Mouse (Mus musculus): ENCODE results near the gene Tspo2. TPM values are rescaled to one million over a fixed set of nuclear protein-coding genes. Genes with fewer than 3 reads are reported as not detected.

Tspo2 gene
- polyA plus RNA-seq, 1 experiment from 2014 or later = 0.24 TPM

DNA sequence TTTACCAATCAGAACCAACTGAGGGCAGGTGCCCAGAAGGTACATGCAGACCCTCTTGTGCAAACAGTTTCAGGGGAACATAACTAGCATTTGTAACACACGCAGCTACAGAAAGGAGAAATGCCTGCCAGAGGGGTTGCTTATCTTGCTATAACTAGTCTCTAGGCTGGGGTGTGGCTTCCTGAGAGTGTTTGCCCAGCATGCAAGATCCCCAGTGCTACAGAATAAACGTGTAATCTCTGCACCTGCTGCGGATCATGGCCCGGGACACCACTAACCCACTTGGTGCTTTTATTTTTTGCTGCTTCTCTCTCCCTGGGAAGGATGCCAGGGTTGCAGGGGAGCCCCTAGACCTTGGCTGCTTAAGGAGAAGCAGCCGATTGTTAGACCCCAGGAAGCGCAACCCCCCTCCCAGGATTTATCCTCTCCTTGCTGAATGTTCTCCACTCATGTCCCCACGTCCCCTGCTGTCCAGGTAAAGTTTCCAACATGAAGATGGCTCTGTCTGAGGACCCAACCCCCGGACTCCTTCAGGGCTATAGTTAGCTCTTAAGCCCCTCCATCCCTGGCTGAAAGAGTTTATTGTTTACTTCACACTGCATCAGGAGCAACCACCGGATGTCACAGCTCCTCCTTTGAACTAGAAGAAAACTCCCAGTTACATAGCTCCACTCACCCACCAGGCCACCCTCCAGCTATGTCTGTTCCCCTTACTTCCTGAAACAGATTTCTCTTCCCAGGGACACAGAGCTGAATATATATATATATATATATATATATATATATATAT lies 25.3 kb downstream of the Tspo2 start:
- peak overlapping the region; percentile 35; the same call in 1 of the 2 replicates for H3K27ac ChIP-seq (replicated peaks)

DNA sequence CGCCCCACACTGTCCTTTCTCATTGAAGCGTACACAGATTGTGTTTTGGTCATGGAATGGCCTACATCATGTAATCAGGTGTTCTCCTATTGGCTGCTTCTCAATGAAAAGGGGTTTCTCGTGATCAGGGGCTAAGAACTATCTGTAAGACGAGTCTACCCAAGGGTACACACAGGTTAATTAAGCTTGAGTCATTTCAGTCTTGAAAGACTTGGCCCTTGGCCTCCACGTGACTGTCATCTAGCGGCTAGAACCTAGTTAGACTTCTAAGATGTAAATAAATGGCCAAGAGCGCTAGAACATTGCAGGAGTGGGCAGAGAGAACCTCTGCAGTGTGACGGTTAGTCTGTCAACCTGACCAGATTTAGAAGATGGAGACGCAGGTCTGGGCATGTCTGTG lies 27.1 kb downstream of the Tspo2 start:
- H3K27ac ChIP-seq (replicated peaks) = no peak overlapping the region
- 85% methylated on average over 9 of the region's 9 CpGs for WGBS
- DNase-seq (ENCODE audit: low spot score) = no peak

More for the DNA sequence above, 25.3 kb downstream of the Tspo2 start:
- H3K4me1 ChIP-seq = peaks cover 45% of the 10 kb centered on the region
- WGBS = 41% methylated on average over 9 of the region's 9 CpGs
- no peaks in the 10 kb centered on the region for H3K27me3 ChIP-seq (replicated peaks; ENCODE audit: low read depth, poor library complexity, severe bottlenecking)
- no peaks in the 10 kb centered on the region for H3K9me3 ChIP-seq
- H3K36me3 ChIP-seq (replicated peaks) = no peaks in the 10 kb centered on the region
- no peak for DNase-seq (ENCODE audit: low spot score)
- no peak overlapping the region for H3K4me3 ChIP-seq

DNA sequence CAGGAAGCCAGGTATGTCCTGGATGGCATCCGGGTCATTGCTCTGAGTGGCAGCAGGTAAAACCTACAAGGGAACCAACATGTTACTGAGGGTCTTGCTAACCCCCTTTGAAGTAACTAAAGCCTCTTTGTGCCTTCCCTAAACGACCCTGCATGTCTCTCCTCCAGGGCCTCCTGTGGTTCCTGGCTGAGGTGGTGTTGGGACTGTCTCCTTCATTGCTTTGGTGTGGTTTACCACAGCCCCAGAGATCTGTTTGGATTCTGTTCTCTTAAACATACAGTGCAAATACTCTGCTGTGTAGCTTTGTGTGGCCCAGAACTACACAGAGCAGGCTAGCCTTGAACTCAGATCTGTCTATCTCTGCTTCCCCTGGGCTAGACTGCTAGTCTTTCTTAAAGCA lies 31.8 kb downstream of the Tspo2 start:
- no peaks in the 10 kb centered on the region for H3K27me3 ChIP-seq (replicated peaks; ENCODE audit: low read depth, poor library complexity, severe bottlenecking)
- DNase-seq (ENCODE audit: low spot score) = no peak
- no peak overlapping the region for H3K27ac ChIP-seq (replicated peaks)
- peaks cover 49% of the 10 kb centered on the region for H3K36me3 ChIP-seq (replicated peaks)
- no peaks in the 10 kb centered on the region for H3K9me3 ChIP-seq
- no peak overlapping the region for H3K4me3 ChIP-seq
- 0 out of 2 replicates have a peak, but pooled peaks cover 2% of the 10 kb centered on the region for H3K4me1 ChIP-seq
- WGBS = 67% methylated on average over 2 of the region's 2 CpGs

More for the DNA sequence above, 27.1 kb downstream of the Tspo2 start:
- Histone ChIP-seq H3K9me3 (no peaks in the 10 kb centered on the region), H3K4me3 (no peak overlapping the region), H3K27me3 (replicated peaks; ENCODE audit: low read depth, poor library complexity, severe bottlenecking) (no peaks in the 10 kb centered on the region), H3K4me1 (peaks cover 32% of the 10 kb centered on the region), H3K36me3 (replicated peaks) (0 out of 2 replicates have a peak, but pooled peaks cover 3% of the 10 kb centered on the region)

DNA sequence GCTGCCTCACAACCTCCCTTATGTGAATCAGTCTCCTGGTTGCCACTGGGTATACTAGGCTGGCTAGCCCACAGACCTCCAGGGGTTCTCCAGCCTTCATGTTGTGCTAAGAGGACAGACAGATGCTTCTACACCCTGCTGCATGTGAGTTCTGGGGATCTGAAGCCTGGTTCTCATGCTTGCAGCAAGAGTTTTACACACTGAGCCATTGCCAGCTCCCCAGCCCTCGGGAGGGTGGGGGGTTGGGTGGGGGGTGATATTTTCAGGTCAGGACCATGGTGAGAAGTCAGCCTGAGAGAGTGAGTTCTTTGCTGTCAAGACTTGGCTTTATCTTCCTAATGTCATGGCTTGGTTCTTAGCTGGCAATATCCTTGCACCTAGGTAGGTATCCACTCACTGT lies 32.5 kb downstream of the Tspo2 start:
- no peak overlapping the region for H3K4me3 ChIP-seq
- H3K9me3 ChIP-seq = no peaks in the 10 kb centered on the region
- WGBS = 88% methylated on average over 1 of the region's 1 CpGs
- no peak for DNase-seq (ENCODE audit: low spot score)
- no peaks in the 10 kb centered on the region for H3K27me3 ChIP-seq (replicated peaks; ENCODE audit: low read depth, poor library complexity, severe bottlenecking)
- peaks cover 57% of the 10 kb centered on the region for H3K36me3 ChIP-seq (replicated peaks)
- H3K4me1 ChIP-seq = 0 out of 2 replicates have a peak, but pooled peaks cover 2% of the 10 kb centered on the region
- H3K27ac ChIP-seq (replicated peaks) = no peak overlapping the region

DNA sequence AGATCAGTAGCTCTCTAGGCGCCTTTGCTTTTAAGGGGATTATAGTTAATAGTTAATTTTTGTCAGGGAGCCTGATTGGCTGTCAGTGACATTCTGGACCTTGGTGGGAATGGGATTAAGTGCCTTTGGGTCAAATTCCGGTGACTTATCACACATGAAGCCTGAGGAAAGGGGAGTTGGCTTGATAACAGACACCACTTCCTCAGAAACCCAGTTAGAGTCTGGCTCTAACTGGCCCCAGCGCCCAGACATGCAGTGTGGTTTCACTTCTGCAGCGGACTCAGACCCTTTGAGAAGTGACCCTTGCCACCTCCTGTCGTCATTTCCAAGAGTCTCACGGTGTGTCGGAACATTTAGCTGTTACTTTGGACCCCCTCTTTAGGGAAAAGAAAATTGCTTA lies 33.1 kb downstream of the Tspo2 start:
- no peak overlapping the region for H3K4me3 ChIP-seq
- WGBS = 77% methylated on average over 7 of the region's 7 CpGs
- H3K9me3 ChIP-seq = no peaks in the 10 kb centered on the region
- no peak overlapping the region for H3K27ac ChIP-seq (replicated peaks)
- H3K36me3 ChIP-seq (replicated peaks) = peaks cover 63% of the 10 kb centered on the region
- no peaks in the 10 kb centered on the region for H3K27me3 ChIP-seq (replicated peaks; ENCODE audit: low read depth, poor library complexity, severe bottlenecking)
- no peak for DNase-seq (ENCODE audit: low spot score)
- 0 out of 2 replicates have a peak, but pooled peaks cover 2% of the 10 kb centered on the region for H3K4me1 ChIP-seq

DNA sequence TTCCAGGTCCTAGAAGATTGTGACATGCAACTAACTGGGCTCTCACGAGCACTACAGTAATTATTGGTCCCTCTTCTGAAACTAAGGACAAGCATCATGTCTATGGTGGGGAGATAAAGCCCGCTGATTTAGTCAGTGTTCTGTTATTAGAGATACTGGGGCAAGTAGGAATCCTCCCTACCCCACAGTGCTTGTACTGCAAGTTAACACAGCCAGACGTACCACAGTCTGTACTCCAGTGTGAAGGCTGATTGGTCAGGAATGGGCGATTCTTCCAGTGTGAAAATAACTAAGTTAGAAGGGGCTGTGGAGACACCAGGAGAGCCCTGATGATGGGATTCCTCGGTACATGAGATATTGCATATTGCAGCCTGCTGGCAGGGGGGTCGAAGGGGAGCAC lies 33.8 kb downstream of the Tspo2 start:
- 90% methylated on average over 6 of the region's 6 CpGs for WGBS
- H3K4me1 ChIP-seq = 0 out of 2 replicates have a peak, but pooled peaks cover 2% of the 10 kb centered on the region
- H3K36me3 ChIP-seq (replicated peaks) = peaks cover 67% of the 10 kb centered on the region

DNA sequence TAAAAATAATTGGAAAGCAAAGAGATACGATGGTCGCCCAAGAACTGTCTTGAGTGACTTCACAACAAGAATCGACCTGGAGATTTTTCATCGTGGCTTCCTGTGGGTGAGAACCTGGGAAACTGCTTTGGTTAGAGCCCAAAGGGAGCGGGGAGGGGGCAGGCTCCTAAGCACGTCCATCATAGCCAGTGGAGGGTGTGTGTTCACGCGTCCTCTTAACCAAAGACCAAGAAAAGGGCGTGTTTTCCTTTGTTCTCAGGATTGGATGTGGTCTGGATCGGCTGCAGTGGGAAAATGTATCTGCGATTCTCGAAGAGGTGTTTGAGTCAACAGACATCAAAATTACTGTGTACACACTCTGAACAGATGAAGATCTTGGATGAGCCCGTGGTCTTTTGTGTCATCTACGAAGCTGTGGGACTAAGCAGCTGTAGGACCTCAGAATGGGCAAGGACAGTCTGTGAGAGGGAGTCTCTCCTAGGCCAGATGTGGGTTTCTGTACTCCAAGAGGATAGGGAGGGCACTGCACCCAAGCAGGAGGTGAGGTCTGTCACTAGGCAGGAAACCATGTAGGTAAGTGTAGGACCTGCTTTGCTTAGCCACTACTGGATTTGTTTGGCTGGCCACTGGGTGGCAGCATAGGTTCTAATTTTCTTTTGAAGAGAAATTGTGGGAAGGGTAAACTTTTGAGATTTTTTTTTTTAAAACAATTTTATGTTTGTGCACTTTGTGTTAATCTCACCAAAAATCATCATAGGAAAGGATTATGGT lies 34.7 kb downstream of the Tspo2 start:
- peak; percentile 67 for DNase-seq (ENCODE audit: low spot score)
- Histone ChIP-seq H3K27me3 (replicated peaks; ENCODE audit: low read depth, poor library complexity, severe bottlenecking) (no peaks in the 10 kb centered on the region), H3K27ac (replicated peaks) (no peak overlapping the region), H3K4me3 (no peak overlapping the region), H3K4me1 (peaks cover 7% of the 10 kb centered on the region), H3K9me3 (no peaks in the 10 kb centered on the region), H3K36me3 (replicated peaks) (peaks cover 76% of the 10 kb centered on the region)
- WGBS = 90% methylated on average over 14 of the region's 14 CpGs

More for the DNA sequence above, 33.8 kb downstream of the Tspo2 start:
- Histone ChIP-seq H3K27me3 (replicated peaks; ENCODE audit: low read depth, poor library complexity, severe bottlenecking) (no peaks in the 10 kb centered on the region), H3K4me3 (no peak overlapping the region), H3K9me3 (no peaks in the 10 kb centered on the region), H3K27ac (replicated peaks) (no peak overlapping the region)
- no peak for DNase-seq (ENCODE audit: low spot score)

DNA sequence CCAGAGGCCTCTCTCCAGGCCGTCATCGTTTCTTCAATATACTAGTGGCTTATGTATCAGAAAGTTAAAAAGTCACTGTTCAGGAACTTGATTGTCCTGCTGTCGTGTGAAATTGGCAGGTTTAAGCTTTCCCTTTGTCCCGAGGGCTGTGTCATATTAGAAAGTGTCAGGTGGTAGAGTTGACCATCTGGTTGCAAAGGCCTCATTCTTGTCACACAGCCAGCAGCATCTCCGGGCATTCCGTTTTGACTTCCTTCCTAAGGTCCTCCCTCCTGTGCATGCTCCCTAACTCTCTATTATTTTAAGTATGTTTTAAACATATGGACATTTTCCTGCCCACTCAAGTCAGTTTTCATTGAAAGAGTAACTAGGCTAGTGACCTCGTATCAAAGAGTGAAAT lies 35.3 kb downstream of the Tspo2 start:
- H3K36me3 ChIP-seq (replicated peaks) = peaks cover 76% of the 10 kb centered on the region

DNA sequence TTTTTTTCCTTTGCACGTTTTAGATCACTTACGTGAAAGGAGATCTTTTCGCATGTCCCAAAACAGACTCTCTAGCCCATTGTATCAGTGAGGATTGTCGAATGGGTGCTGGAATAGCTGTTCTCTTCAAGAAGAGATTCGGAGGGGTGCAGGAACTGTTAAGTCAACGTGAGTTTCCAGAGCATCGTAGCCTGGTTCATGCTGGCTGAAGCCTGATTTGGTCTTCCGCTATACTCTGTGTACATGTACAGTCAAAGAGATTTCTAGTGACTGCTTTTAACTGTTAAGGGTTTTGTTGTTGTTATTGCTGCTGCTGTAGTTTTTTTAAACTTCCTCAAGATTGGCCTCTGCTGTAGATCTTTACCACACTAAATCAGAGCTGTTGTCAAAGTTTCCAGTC lies 40.1 kb downstream of the Tspo2 start:
- Histone ChIP-seq H3K27ac (replicated peaks) (peak overlapping the region; percentile 99), H3K9me3 (no peaks in the 10 kb centered on the region), H3K36me3 (replicated peaks) (peaks cover 46% of the 10 kb centered on the region), H3K27me3 (replicated peaks; ENCODE audit: low read depth, poor library complexity, severe bottlenecking) (no peaks in the 10 kb centered on the region), H3K4me1 (peaks cover 28% of the 10 kb centered on the region), H3K4me3 (peak overlapping the region; percentile 89)
- WGBS = 74% methylated on average over 8 of the region's 8 CpGs
- no peak for DNase-seq (ENCODE audit: low spot score)

More for the DNA sequence above, 35.3 kb downstream of the Tspo2 start:
- Histone ChIP-seq H3K4me1 (peaks cover 13% of the 10 kb centered on the region), H3K9me3 (no peaks in the 10 kb centered on the region), H3K27me3 (replicated peaks; ENCODE audit: low read depth, poor library complexity, severe bottlenecking) (no peaks in the 10 kb centered on the region), H3K4me3 (no peak overlapping the region), H3K27ac (replicated peaks) (no peak overlapping the region)
- whole genome bisulfite sequencing = 86% methylated on average over 7 of the region's 7 CpGs
- no peak for DNase-seq (ENCODE audit: low spot score)

DNA sequence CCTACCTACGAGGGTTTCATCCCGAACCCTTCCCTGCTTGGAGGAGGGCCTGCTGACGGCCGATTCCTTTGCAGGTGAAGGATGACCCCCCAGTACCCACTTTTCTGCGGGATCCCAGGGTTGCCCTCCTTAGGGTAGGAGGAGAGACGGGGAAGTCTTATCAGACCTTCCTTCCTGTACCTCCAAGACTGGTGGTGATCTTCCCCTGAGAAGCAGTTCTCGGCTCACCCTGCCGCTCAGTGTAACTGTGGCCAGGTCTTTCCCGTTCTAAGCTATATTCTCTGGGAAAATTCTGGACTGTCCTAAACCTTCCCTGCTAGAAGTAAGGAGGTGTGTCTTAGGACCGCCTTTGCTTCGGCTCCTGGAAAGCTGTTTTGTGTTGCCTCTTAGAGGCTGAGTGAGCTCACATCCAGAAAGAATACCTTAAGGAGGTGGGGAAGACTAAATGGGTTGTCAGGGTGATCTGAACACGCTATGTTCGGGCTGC lies 41.0 kb downstream of the Tspo2 start:
- no peaks in the 10 kb centered on the region for H3K27me3 ChIP-seq (replicated peaks; ENCODE audit: low read depth, poor library complexity, severe bottlenecking)
- peak overlapping the region; percentile 99 for H3K27ac ChIP-seq (replicated peaks)
- peaks cover 43% of the 10 kb centered on the region for H3K36me3 ChIP-seq (replicated peaks)
- DNase-seq (ENCODE audit: low spot score) = no peak
- peaks cover 28% of the 10 kb centered on the region for H3K4me1 ChIP-seq
- whole genome bisulfite sequencing = under 1% methylated on average over 13 of the region's 13 CpGs
- peak overlapping the region; percentile 89 for H3K4me3 ChIP-seq
- no peaks in the 10 kb centered on the region for H3K9me3 ChIP-seq

DNA sequence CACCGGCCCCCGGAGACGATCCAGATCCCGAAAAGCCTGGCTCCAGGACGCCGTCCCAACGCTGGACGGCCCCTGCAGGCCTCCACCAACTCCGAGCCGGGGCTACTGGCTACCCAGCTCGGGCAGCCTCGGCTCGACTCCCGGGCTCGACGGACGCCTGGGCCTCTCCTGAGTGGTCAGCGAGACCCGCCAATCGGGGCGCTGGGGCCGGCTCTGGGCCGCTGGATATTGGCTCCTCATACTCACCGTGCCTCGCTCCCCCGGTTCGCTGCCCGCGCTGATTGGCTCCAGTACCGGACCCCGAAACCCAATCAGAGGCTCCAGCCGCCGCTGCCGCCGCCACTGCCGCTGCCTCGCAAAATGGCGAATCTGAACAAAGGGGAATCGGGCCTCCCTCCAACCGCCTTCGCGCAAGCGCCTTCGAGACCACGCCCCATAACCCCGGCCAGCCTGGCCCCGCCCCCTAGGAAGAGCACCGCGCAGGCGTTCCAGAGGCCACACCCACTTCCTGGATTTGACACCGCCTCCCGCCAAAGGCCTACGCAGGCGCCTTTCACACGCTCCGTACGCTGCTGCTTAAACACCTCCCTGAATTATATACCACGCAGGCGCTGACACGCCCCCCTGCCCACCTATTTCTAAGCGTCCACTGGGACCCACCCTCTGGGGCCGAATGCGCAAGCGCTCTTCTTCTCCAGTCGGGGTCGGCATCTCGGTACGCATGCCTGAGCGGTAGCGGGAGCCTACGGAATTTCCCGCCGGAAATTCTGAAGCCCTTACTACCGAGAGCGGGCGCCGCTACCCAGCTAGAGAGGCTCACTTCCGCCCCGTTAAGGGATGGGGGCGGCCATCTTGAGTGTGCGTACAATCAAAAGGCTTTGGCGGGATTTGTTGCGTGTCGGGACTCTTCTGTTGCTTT lies 41.7 kb downstream of the Tspo2 start, which contains the start of the genes Nfya and Oard1:
TSS of gene Nfya (minus strand) at position 527 of the 919 bp plus-strand sequence.
TSS of gene Oard1 (plus strand) at position 635 of the 919 bp plus-strand sequence.
- peak; percentile 100 for DNase-seq (ENCODE audit: low spot score)
- Histone ChIP-seq H3K4me3 (peak within 1 kb of the TSS; percentile 89), H3K9me3 (no peaks in the 10 kb centered on the region), H3K27ac (replicated peaks) (peak within 1 kb of the TSS; percentile 99), H3K27me3 (replicated peaks; ENCODE audit: low read depth, poor library complexity, severe bottlenecking) (no peaks in the 10 kb centered on the region), H3K4me1 (peaks cover 28% of the 10 kb centered on the region), H3K36me3 (replicated peaks) (peaks cover 36% of the 10 kb centered on the region)
- WGBS = under 1% methylated on average over 84 of the region's 84 CpGs

Data from embryonic facial prominence, embryonic 10.5 days (tissue).